Mouse (Mus musculus): ENCODE results near the gene Synpo2l. TPM values are rescaled to one million over a fixed set of nuclear protein-coding genes. Genes with fewer than 3 reads are reported as not detected.

The Synpo2l gene
- total RNA-seq, 1 experiment: 1.1 TPM

DNA sequence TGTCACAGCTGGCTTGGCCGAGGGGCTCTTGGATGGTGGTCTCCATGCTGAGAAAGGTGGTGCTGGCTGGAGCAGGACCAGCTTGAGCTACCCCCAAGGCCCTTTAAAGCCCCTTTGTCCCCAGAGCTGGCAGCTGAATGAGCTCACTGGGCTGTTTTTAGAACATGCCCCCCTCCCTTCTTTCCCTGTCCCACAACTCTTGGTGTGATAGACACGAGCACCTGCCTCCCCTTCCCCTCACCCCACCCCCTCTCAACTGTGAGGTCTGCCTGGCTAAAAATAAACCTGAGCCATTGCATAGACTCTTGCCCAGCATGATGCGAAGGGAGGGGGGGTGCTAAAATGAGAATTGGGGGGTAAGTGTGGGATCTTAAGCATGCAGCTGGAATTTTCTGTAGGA, 3.7 kb downstream of the Synpo2l start:
- TF ChIP-seq ZNF384 (IDR thresholded peaks at IDR 0.05; ENCODE audit: low read depth, low read length): no peak
- TF ChIP-seq CHD2 (IDR thresholded peaks at IDR 0.05; ENCODE audit: low read depth, low read length): no peak
- no peak for TF ChIP-seq HCFC1 (IDR thresholded peaks at IDR 0.05; ENCODE audit: borderline replicate concordance, insufficient read depth, low read length)
- TF ChIP-seq MAFK (IDR thresholded peaks at IDR 0.05; ENCODE audit: insufficient read depth, low read depth, low read length): no peak
- TF ChIP-seq ZC3H11A (IDR thresholded peaks at IDR 0.05; ENCODE audit: borderline replicate concordance, low read depth, low read length): no peak
- H3K27ac ChIP-seq (ENCODE audit: insufficient read depth, low read depth, low read length, poor library complexity, severe bottlenecking): no peak overlapping the region
- no peaks in the 10 kb centered on the region for H3K9me3 ChIP-seq (ENCODE audit: control insufficient read depth, insufficient read depth, low read depth, low read length)
- H3K4me3 ChIP-seq (ENCODE audit: insufficient read depth in 1 of 2, low read depth in 1 of 2, low read length in 2 of 2, poor library complexity in 1 of 2, severe bottlenecking in 1 of 2): no peak overlapping the region
- no peak overlapping the region for H3K9ac ChIP-seq (ENCODE audit: insufficient read depth, low read depth, low read length, poor library complexity, severe bottlenecking)
- in situ Hi-C loops (cut with MboI; ENCODE audit: low sequenced_read_pairs in 2 of 2, unreplicated experiment in 2 of 2): no loop called here
- peaks cover 0 to 22% of the 10 kb centered on the region in 2 experiments; a peak in 1 of 4 replicates for H3K4me1 ChIP-seq (ENCODE audit: control insufficient read depth in 2 of 2, insufficient read depth in 2 of 2, low read length in 2 of 2, poor library complexity in 1 of 2)
- no peaks in the 10 kb centered on the region for H3K36me3 ChIP-seq (ENCODE audit: control insufficient read depth, insufficient read depth, low read length, poor library complexity, severe bottlenecking)
- DNase-seq (ENCODE audit: low read depth, low spot score): no peak

DNA sequence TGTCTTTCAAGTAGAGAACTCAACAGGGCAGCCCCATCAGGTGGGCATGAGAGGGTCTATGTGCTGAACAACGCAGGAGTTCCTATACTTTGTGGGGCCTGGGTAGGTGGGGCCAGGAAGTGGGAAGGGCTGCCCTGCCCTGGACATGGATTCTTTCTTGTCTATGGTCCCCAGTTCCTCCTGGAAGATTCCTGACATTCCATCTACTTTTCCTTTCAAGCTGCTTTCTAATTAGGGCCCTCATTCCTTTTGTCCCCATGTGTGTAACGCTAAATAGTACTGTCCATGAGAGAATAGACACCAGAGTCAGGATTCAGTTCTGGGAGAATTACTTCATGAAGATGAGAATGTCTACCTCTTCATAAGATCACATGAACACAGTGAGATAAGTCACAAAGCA, 4.6 kb downstream of the Synpo2l start:
- H3K27ac ChIP-seq (ENCODE audit: insufficient read depth, low read depth, low read length, poor library complexity, severe bottlenecking): no peak overlapping the region
- no peak for TF ChIP-seq ZNF384 (IDR thresholded peaks at IDR 0.05; ENCODE audit: low read depth, low read length)
- no peak for TF ChIP-seq ZC3H11A (IDR thresholded peaks at IDR 0.05; ENCODE audit: borderline replicate concordance, low read depth, low read length)
- no peak for TF ChIP-seq HCFC1 (IDR thresholded peaks at IDR 0.05; ENCODE audit: borderline replicate concordance, insufficient read depth, low read length)
- no peak for TF ChIP-seq MAFK (IDR thresholded peaks at IDR 0.05; ENCODE audit: insufficient read depth, low read depth, low read length)

GRCm38 (mm10) chr14:20662740-20663139, 5.4 kb downstream of the Synpo2l start:
- no peak for DNase-seq (ENCODE audit: low read depth, low spot score)
- no peak overlapping the region for H3K27ac ChIP-seq (ENCODE audit: insufficient read depth, low read depth, low read length, poor library complexity, severe bottlenecking)
- H3K4me3 ChIP-seq (ENCODE audit: insufficient read depth in 1 of 2, low read depth in 1 of 2, low read length in 2 of 2, poor library complexity in 1 of 2, severe bottlenecking in 1 of 2): peak overlapping the region in 1 of 2 experiments; percentile 79; a peak in 3 of 4 replicates
- H3K4me1 ChIP-seq (ENCODE audit: control insufficient read depth in 2 of 2, insufficient read depth in 2 of 2, low read length in 2 of 2, poor library complexity in 1 of 2): peaks cover 0 to 22% of the 10 kb centered on the region in 2 experiments; a peak in 1 of 4 replicates
- no peak for TF ChIP-seq MAFK (IDR thresholded peaks at IDR 0.05; ENCODE audit: insufficient read depth, low read depth, low read length)
- TF ChIP-seq ZNF384 (IDR thresholded peaks at IDR 0.05; ENCODE audit: low read depth, low read length): no peak
- no peak for TF ChIP-seq HCFC1 (IDR thresholded peaks at IDR 0.05; ENCODE audit: borderline replicate concordance, insufficient read depth, low read length)
- TF ChIP-seq ZC3H11A (IDR thresholded peaks at IDR 0.05; ENCODE audit: borderline replicate concordance, low read depth, low read length): no peak
- TF ChIP-seq CHD2 (IDR thresholded peaks at IDR 0.05; ENCODE audit: low read depth, low read length): no peak
- no peaks in the 10 kb centered on the region for H3K36me3 ChIP-seq (ENCODE audit: control insufficient read depth, insufficient read depth, low read length, poor library complexity, severe bottlenecking)
- no peaks in the 10 kb centered on the region for H3K9me3 ChIP-seq (ENCODE audit: control insufficient read depth, insufficient read depth, low read depth, low read length)
- in situ Hi-C loops (cut with MboI; ENCODE audit: low sequenced_read_pairs in 2 of 2, unreplicated experiment in 2 of 2): no loop called here
- H3K9ac ChIP-seq (ENCODE audit: insufficient read depth, low read depth, low read length, poor library complexity, severe bottlenecking): no peak overlapping the region

More for the DNA sequence above, 4.6 kb downstream of the Synpo2l start:
- Histone ChIP-seq H3K4me1 (ENCODE audit: control insufficient read depth in 2 of 2, insufficient read depth in 2 of 2, low read length in 2 of 2, poor library complexity in 1 of 2) (peaks cover 0 to 22% of the 10 kb centered on the region in 2 experiments; a peak in 1 of 4 replicates), H3K9me3 (ENCODE audit: control insufficient read depth, insufficient read depth, low read depth, low read length) (no peaks in the 10 kb centered on the region), H3K36me3 (ENCODE audit: control insufficient read depth, insufficient read depth, low read length, poor library complexity, severe bottlenecking) (no peaks in the 10 kb centered on the region), H3K9ac (ENCODE audit: insufficient read depth, low read depth, low read length, poor library complexity, severe bottlenecking) (no peak overlapping the region), H3K4me3 (ENCODE audit: insufficient read depth in 1 of 2, low read depth in 1 of 2, low read length in 2 of 2, poor library complexity in 1 of 2, severe bottlenecking in 1 of 2) (no peak overlapping the region; a peak in 1 of 4 replicates)
- in situ Hi-C loops (cut with MboI; ENCODE audit: low sequenced_read_pairs in 2 of 2, unreplicated experiment in 2 of 2): no loop called here
- no peak for DNase-seq (ENCODE audit: low read depth, low spot score)

DNA sequence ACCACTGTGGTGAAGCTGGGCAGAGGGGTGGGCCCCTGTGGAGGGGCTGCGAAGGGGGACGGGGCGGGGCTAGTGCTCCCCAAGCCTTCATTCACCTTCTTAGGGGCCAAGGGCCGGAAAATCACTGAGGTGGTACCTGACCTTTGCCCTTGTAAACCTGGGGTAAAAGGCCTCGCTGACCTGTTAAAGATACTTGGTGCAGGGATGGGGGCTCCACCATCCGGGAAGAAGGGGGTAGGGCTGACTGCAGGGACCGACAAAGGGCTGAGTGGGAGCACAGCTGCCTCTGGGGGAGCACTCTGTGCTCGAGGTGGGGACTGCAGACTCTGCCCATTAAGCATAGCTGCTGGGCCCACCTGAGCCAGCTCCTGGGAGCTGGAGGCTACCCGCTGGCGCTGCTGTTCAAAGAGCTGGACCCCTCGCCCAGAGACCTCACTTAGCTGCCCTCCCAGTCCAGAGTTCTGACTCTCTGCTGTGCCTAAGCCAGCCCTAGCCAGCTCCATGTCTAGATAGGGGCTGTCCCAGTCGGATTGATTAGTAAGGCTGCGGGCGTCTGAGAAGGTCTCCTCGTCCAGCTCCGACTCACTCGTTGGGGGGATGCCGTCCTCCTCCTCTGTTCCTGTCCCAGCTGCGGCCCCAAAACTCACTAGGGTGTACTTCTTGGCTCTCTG, 6.4 kb downstream of the Synpo2l start:
- Histone ChIP-seq H3K4me1 (ENCODE audit: control insufficient read depth in 2 of 2, insufficient read depth in 2 of 2, low read length in 2 of 2, poor library complexity in 1 of 2) (peaks cover 0 to 22% of the 10 kb centered on the region in 2 experiments; a peak in 1 of 4 replicates), H3K9me3 (ENCODE audit: control insufficient read depth, insufficient read depth, low read depth, low read length) (no peaks in the 10 kb centered on the region), H3K27ac (ENCODE audit: insufficient read depth, low read depth, low read length, poor library complexity, severe bottlenecking) (no peak overlapping the region), H3K36me3 (ENCODE audit: control insufficient read depth, insufficient read depth, low read length, poor library complexity, severe bottlenecking) (no peaks in the 10 kb centered on the region), H3K4me3 (ENCODE audit: insufficient read depth in 1 of 2, low read depth in 1 of 2, low read length in 2 of 2, poor library complexity in 1 of 2, severe bottlenecking in 1 of 2) (peak overlapping the region; percentile 79 to 93), H3K9ac (ENCODE audit: insufficient read depth, low read depth, low read length, poor library complexity, severe bottlenecking) (peak overlapping the region; percentile 70)
- TF ChIP-seq MAFK (IDR thresholded peaks at IDR 0.05; ENCODE audit: insufficient read depth, low read depth, low read length) (no peak), ZC3H11A (IDR thresholded peaks at IDR 0.05; ENCODE audit: borderline replicate concordance, low read depth, low read length) (no peak), CHD2 (IDR thresholded peaks at IDR 0.05; ENCODE audit: low read depth, low read length) (no peak), ZNF384 (IDR thresholded peaks at IDR 0.05; ENCODE audit: low read depth, low read length) (no peak), HCFC1 (IDR thresholded peaks at IDR 0.05; ENCODE audit: borderline replicate concordance, insufficient read depth, low read length) (no peak)
- no peak for DNase-seq (ENCODE audit: low read depth, low spot score)
- in situ Hi-C loops (cut with MboI; ENCODE audit: low sequenced_read_pairs in 2 of 2, unreplicated experiment in 2 of 2): no loop called here
